Mouse (Mus musculus): ENCODE data around the gene Gm28729. TPM values are rescaled to one million over a fixed set of nuclear protein-coding genes. Genes with fewer than 3 reads are reported as not detected.
"Not testable (repeated sequence)": the region's sequence is repeated elsewhere in the genome, so short reads cannot be mapped to it uniquely, and the experiment has no call there.

Gene Gm28729
- polyA plus RNA-seq, 1 experiment = not detected

DNA sequence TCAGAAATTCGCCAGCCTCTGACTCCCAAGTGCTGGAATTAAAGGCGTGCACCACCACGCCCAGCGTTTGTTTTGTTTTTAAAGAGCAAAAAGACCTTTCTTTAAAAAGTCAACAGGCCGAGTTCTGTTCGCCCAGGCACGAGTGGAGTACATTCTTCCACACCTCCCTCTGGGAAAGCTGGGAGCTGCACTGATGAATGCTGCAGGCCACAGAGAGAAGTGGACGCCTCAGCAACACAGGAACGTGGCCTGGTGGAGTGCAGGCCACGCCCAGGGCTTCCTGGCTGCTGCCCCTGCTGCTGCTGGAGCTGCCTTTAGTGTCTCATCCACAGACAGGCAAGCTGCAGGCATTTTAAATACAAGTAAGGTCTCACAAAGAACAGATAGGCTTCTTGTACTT lies 13.9 kb upstream of the Gm28729 start:
- Histone ChIP-seq H3K4me2 (ENCODE audit: low read depth) (no peak overlapping the region), H3K36me3 (ENCODE audit: control insufficient read depth, insufficient read depth) (no peaks in the 10 kb centered on the region), H3K4me3 (no peak overlapping the region), H3K27me3 (ENCODE audit: control insufficient read depth, insufficient read depth, insufficient read length) (no peaks in the 10 kb centered on the region), H3K79me2 (ENCODE audit: control insufficient read depth, insufficient read depth) (no peaks in the 10 kb centered on the region), H3ac (ENCODE audit: control insufficient read depth, insufficient read length) (no peak overlapping the region)
- TF ChIP-seq POLR2A (IDR thresholded peaks at IDR 0.05; ENCODE audit: insufficient read length, low read depth) (no peak), E2F4 (IDR thresholded peaks at IDR 0.05; ENCODE audit: insufficient read depth) (no peak), POLR2AphosphoS2 (IDR thresholded peaks at IDR 0.05; ENCODE audit: insufficient read length, low read depth) (no peak), TCF12 (IDR thresholded peaks at IDR 0.05; ENCODE audit: insufficient read depth, poor library complexity, severe bottlenecking) (no peak), MAX (IDR thresholded peaks at IDR 0.05; ENCODE audit: low read depth) (no peak), SRF (IDR thresholded peaks at IDR 0.05; ENCODE audit: control insufficient read depth, insufficient read length, low read depth) (no peak), MYOD1 (IDR thresholded peaks at IDR 0.05; ENCODE audit: control insufficient read depth in 1 of 3, insufficient read length in 2 of 3, low read depth in 2 of 3) (no peak), REST (IDR thresholded peaks at IDR 0.05; ENCODE audit: insufficient read depth, insufficient read length) (no peak)

DNA sequence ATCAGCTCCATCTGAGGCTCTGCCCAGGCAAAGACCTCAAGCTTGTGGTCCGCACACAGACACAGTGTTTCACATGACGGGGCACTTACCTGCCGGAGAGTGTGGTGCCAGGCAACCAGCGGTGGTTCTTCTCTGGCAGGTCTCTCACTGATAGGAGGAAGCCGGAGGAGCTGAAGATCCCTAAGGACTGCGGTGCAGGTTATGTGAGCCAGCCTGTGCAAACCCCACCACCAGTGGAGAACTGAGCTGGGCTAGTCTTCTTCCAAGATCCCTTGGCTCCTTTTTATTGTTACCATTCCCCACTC lies 12.5 kb upstream of the Gm28729 start:
- H3K27me3 ChIP-seq (ENCODE audit: control insufficient read depth, insufficient read depth, insufficient read length) = no peaks in the 10 kb centered on the region
- H3ac ChIP-seq (ENCODE audit: control insufficient read depth, insufficient read length) = no peak overlapping the region
- TF ChIP-seq E2F4 (IDR thresholded peaks at IDR 0.05; ENCODE audit: insufficient read depth) (no peak), MYOD1 (IDR thresholded peaks at IDR 0.05; ENCODE audit: control insufficient read depth in 1 of 3, insufficient read length in 2 of 3, low read depth in 2 of 3) (no peak)
- no peaks in the 10 kb centered on the region for H3K36me3 ChIP-seq (ENCODE audit: control insufficient read depth, insufficient read depth)
- H3K79me2 ChIP-seq (ENCODE audit: control insufficient read depth, insufficient read depth) = no peaks in the 10 kb centered on the region
- H3K4me2 ChIP-seq (ENCODE audit: low read depth) = peak overlapping the region; percentile 53
- no peak overlapping the region for H3K4me3 ChIP-seq

DNA sequence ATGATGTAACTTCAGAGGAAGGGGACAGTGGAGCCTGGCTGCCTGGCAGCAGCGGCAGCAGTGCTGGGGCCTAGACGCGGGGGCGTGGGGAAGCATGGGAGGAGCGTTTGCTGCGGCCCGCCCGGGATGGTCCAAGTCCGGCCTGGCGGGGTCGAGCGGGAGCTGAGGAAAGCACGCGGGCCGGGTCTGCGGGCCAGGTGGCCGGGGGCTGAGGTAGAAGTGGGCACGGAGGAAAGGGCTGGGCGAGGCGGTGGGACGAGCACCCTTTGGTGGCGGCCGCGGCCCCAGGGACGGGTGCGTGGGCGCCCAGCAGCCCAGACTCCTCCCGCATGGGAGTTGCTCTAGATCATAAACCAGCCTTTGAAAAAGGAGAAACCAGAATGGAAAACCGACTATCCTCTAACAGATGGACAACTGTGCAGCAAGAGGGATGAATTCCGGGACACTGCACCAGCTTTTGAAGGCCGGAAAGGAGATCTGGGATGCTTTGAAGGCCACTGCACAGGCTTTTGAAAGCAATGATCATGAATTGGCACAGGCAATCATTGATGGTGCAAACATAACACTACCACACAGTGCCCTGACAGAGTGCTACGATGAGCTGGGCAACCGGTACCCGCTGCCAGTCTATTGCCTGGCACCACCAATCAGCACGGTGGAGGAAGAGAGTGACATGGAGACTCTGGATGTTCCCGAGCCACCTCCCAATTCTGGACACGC lies 12.0 kb upstream of the Gm28729 start:
- Histone ChIP-seq H3K4me3 (no peak overlapping the region), H3K4me2 (ENCODE audit: low read depth) (peak overlapping the region; percentile 53), H3K27me3 (ENCODE audit: control insufficient read depth, insufficient read depth, insufficient read length) (no peaks in the 10 kb centered on the region), H3K36me3 (ENCODE audit: control insufficient read depth, insufficient read depth) (no peaks in the 10 kb centered on the region), H3ac (ENCODE audit: control insufficient read depth, insufficient read length) (no peak overlapping the region), H3K79me2 (ENCODE audit: control insufficient read depth, insufficient read depth) (no peaks in the 10 kb centered on the region)
- TF ChIP-seq E2F4 (IDR thresholded peaks at IDR 0.05; ENCODE audit: insufficient read depth) (no peak), POLR2A (IDR thresholded peaks at IDR 0.05; ENCODE audit: insufficient read length, low read depth) (peak; percentile 64), CEBPB (IDR thresholded peaks at IDR 0.05; ENCODE audit: insufficient read depth, poor library complexity, severe bottlenecking) (no peak), TCF3 (IDR thresholded peaks at IDR 0.05; ENCODE audit: insufficient read length, low read depth) (no peak), SRF (IDR thresholded peaks at IDR 0.05; ENCODE audit: control insufficient read depth, insufficient read length, low read depth) (no peak), MAX (IDR thresholded peaks at IDR 0.05; ENCODE audit: low read depth) (no peak), TCF12 (IDR thresholded peaks at IDR 0.05; ENCODE audit: insufficient read depth, poor library complexity, severe bottlenecking) (no peak), MYOD1 (IDR thresholded peaks at IDR 0.05; ENCODE audit: control insufficient read depth in 1 of 3, insufficient read length in 2 of 3, low read depth in 2 of 3) (peak in 1 of 3 experiments; percentile 38), POLR2AphosphoS2 (IDR thresholded peaks at IDR 0.05; ENCODE audit: insufficient read length, low read depth) (peak; percentile 41), USF1 (IDR thresholded peaks at IDR 0.05; ENCODE audit: low read depth) (no peak), MYOG (IDR thresholded peaks at IDR 0.05; ENCODE audit: control insufficient read depth in 1 of 3, insufficient read depth in 1 of 3, insufficient read length in 2 of 3, low read depth in 2 of 3) (peak in 1 of 3 experiments; percentile 27), REST (IDR thresholded peaks at IDR 0.05; ENCODE audit: insufficient read depth, insufficient read length) (no peak)

DNA sequence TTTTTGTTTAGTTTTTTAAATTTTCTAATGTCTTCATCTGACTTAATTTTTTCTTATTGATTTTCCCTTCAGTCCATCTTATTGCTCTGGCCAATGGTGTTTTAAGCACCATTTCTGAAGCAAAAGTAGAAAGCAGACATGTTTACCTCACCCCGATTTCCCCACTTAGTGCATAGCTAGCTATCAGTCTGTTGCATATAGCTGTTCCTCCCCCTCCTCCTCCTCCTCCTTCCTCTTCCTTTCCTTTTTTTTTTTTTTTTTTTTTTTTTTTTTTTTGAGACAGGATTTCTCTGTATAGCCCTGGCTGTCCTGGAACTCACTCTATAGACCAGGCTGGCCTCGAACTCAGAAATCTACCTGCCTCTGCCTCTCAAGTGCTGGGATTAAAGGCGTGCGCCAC lies 11.0 kb upstream of the Gm28729 start:
- not testable (repeated sequence) for H3K4me2 ChIP-seq (ENCODE audit: low read depth); H3K4me3 ChIP-seq; H3K79me2 ChIP-seq (ENCODE audit: control insufficient read depth, insufficient read depth); H3K36me3 ChIP-seq (ENCODE audit: control insufficient read depth, insufficient read depth); H3ac ChIP-seq (ENCODE audit: control insufficient read depth, insufficient read length); H3K27me3 ChIP-seq (ENCODE audit: control insufficient read depth, insufficient read depth, insufficient read length)

DNA sequence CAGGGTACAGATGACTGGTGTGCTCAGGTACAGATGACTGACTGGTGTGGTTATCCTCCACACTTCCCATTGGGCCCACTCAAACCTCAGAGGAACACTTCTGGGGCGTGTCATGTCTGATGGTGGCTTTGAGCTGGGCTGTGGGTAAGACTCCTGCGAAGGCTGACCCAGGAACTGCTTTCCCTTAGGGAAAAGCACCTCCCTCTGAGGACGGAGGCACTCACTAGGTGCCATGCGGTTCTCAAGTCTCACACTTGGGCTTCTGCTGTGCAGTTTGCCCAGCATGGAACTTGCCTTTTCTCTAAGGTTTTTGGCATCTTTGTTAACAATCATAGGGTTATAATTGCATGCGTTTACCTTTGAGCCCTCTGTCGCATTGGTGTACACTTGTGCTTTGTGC lies 10.4 kb upstream of the Gm28729 start:
- Histone ChIP-seq H3K27me3 (ENCODE audit: control insufficient read depth, insufficient read depth, insufficient read length) (no peaks in the 10 kb centered on the region), H3K4me2 (ENCODE audit: low read depth) (no peak overlapping the region), H3ac (ENCODE audit: control insufficient read depth, insufficient read length) (no peak overlapping the region), H3K79me2 (ENCODE audit: control insufficient read depth, insufficient read depth) (no peaks in the 10 kb centered on the region), H3K4me3 (no peak overlapping the region), H3K36me3 (ENCODE audit: control insufficient read depth, insufficient read depth) (no peaks in the 10 kb centered on the region)
- no peak for TF ChIP-seq SRF (IDR thresholded peaks at IDR 0.05; ENCODE audit: control insufficient read depth, insufficient read length, low read depth)

DNA sequence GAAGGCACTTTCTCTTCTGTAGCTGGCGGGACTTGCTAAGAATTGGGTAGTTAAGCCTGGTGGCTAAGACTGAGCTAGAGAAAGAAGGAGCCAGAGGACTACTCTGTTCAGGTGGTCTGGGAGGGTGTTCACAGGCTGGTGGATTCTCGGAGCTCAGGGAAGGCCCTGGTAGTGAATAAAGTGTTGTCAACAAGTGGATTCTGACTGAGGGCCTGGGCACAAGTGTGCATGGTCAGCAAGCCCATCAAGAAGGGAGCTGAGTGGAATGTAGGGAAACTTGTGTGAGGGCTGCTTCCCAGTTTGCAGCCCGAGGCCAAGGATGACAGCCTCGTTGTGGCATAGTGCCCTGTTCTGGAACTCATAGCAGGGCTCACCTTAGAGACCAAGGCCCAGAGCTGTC lies 9.2 kb upstream of the Gm28729 start:
- no peaks in the 10 kb centered on the region for H3K27me3 ChIP-seq (ENCODE audit: control insufficient read depth, insufficient read depth, insufficient read length)
- H3K36me3 ChIP-seq (ENCODE audit: control insufficient read depth, insufficient read depth) = no peaks in the 10 kb centered on the region
- TF ChIP-seq E2F4 (IDR thresholded peaks at IDR 0.05; ENCODE audit: insufficient read depth) (no peak), MYOD1 (IDR thresholded peaks at IDR 0.05; ENCODE audit: control insufficient read depth in 1 of 3, insufficient read length in 2 of 3, low read depth in 2 of 3) (no peak), POLR2AphosphoS2 (IDR thresholded peaks at IDR 0.05; ENCODE audit: insufficient read length, low read depth) (no peak), CEBPB (IDR thresholded peaks at IDR 0.05; ENCODE audit: insufficient read depth, poor library complexity, severe bottlenecking) (no peak), MAX (IDR thresholded peaks at IDR 0.05; ENCODE audit: low read depth) (no peak), REST (IDR thresholded peaks at IDR 0.05; ENCODE audit: insufficient read depth, insufficient read length) (no peak)
- H3K79me2 ChIP-seq (ENCODE audit: control insufficient read depth, insufficient read depth) = no peaks in the 10 kb centered on the region
- H3ac ChIP-seq (ENCODE audit: control insufficient read depth, insufficient read length) = no peak overlapping the region
- H3K4me3 ChIP-seq = no peak overlapping the region
- H3K4me2 ChIP-seq (ENCODE audit: low read depth) = no peak overlapping the region

Data from myocyte (in vitro differentiated cells).